Mouse (Mus musculus) urinary bladder, postnatal 25 days (tissue): ENCODE measurements around the gene Prn.
A peak's percentile ranks its signal among the peaks of the same experiment; 100 is the strongest.

Source experiments
- DNase-seq: peaks from one replicate; pipeline ENCODE4 v3.0.0; 2022; ENCODE audit warnings: low spot score

The Prn gene

GRCm38 (mm10) chr2:131909683-131910572 is at the start of gene Prn, which contains the start of gene Prnp:
Gene Prn, plus strand, starts transcription at chr2:131909957.
Gene Prnp, plus strand, starts transcription at chr2:131909928.
- peak; percentile 87 for DNase-seq

- no peak for DNase-seq
Observed at GRCm38 (mm10) chr2:131862617-131863275, 47.0 kb upstream of the Prn start.

- no peak for DNase-seq
Observed at GRCm38 (mm10) chr2:131863472-131863871, 46.3 kb upstream of the Prn start.

GRCm38 (mm10) chr2:131864262-131864796 is 45.4 kb upstream of the Prn start:
- DNase-seq = no peak

- no peak for DNase-seq
Observed at GRCm38 (mm10) chr2:131866676-131867075, 43.1 kb upstream of the Prn start.

GRCm38 (mm10) chr2:131868983-131869382 is 40.8 kb upstream of the Prn start:
- DNase-seq = no peak

- DNase-seq = no peak
Observed at GRCm38 (mm10) chr2:131873376-131873775, 36.4 kb upstream of the Prn start.

- no peak for DNase-seq
Observed at GRCm38 (mm10) chr2:131876551-131877265, 33.0 kb upstream of the Prn start.

- no peak for DNase-seq
Observed at GRCm38 (mm10) chr2:131881766-131882165, 28.0 kb upstream of the Prn start.

- no peak for DNase-seq
Observed at GRCm38 (mm10) chr2:131883136-131883535, 26.6 kb upstream of the Prn start.

GRCm38 (mm10) chr2:131886503-131887160 is 23.1 kb upstream of the Prn start:
- DNase-seq = no peak

GRCm38 (mm10) chr2:131888233-131888632 is 21.5 kb upstream of the Prn start:
- DNase-seq = no peak

- DNase-seq = no peak
Observed at GRCm38 (mm10) chr2:131892534-131892933, 17.2 kb upstream of the Prn start.

GRCm38 (mm10) chr2:131895106-131895505 is 14.7 kb upstream of the Prn start:
- DNase-seq = no peak

- DNase-seq = no peak
Observed at GRCm38 (mm10) chr2:131896011-131896410, 13.7 kb upstream of the Prn start.

- DNase-seq = no peak
Observed at GRCm38 (mm10) chr2:131897336-131898109, 12.2 kb upstream of the Prn start.

GRCm38 (mm10) chr2:131902423-131902822 is 7.3 kb upstream of the Prn start:
- DNase-seq = no peak

GRCm38 (mm10) chr2:131902867-131903266 is 6.9 kb upstream of the Prn start:
- DNase-seq = peak; percentile 35

- DNase-seq = no peak
Observed at GRCm38 (mm10) chr2:131905025-131905424, 4.7 kb upstream of the Prn start.

GRCm38 (mm10) chr2:131905776-131906175 is 4.0 kb upstream of the Prn start:
- no peak for DNase-seq

- DNase-seq = no peak
Observed at GRCm38 (mm10) chr2:131906266-131906665, 3.5 kb upstream of the Prn start.
